Mouse (Mus musculus) limb, embryonic 10.5 days (tissue): Measurements from ENCODE around the gene Ciita. TPM values are rescaled to one million over a fixed set of nuclear protein-coding genes. Genes with fewer than 3 reads are reported as not detected.
A peak's percentile ranks its signal among the peaks of the same experiment; 100 is the strongest.

ENCODE experiments used
- DNase-seq: peaks from one replicate; pipeline ENCODE4 v3.0.0-alpha.2; 2017; ENCODE audit warnings: low spot score
- H3K27ac ChIP-seq: fragments of 300-500 bp; sonication (generic); 2 replicates; pipeline ENCODE4 v1.5.1; 2016; ENCODE audit warnings: mild to moderate bottlenecking
- H3K27me3 ChIP-seq: fragments of 300-500 bp; sonication (generic); 2 replicates; pipeline ENCODE4 v1.6.1; 2016; ENCODE audit warnings: low read depth, mild to moderate bottlenecking; ENCODE audit not compliant: poor library complexity, severe bottlenecking
- H3K36me3 ChIP-seq: fragments of 300-500 bp; sonication (generic); 2 replicates; pipeline ENCODE4 v1.6.1; 2016; ENCODE audit warnings: mild to moderate bottlenecking, moderate library complexity
- H3K4me1 ChIP-seq: fragments of 300-500 bp; sonication (generic); 2 replicates; pipeline ENCODE4 v1.6.1; 2016
- H3K4me3 ChIP-seq: fragments of 300-500 bp; sonication (generic); 2 replicates; pipeline ENCODE4 v1.5.1; 2016; ENCODE audit warnings: mild to moderate bottlenecking, moderate library complexity
- H3K9me3 ChIP-seq: fragments of 300-500 bp; sonication (generic); replicated peaks from 2 replicates; pipeline ENCODE4 v1.6.1; 2016; ENCODE audit warnings: mild to moderate bottlenecking
- WGBS: fragments of 180-500 bp; shearing (Covaris S2); methylation state at CpG from one replicate; pipeline ENCODE4 v1.1.7; 2016; 5-methylcytosine and 5-hydroxymethylcytosine counted together
- polyA plus RNA-seq: library from polyadenylated mRNA; unstranded; fragments of >200 nt; fragmentation: Nextera tagmentation; extraction: Ambion mirVana; gene quantifications from 2 replicates; pipeline ENCODE4 v1.2.1, GENCODE M21; 2016

Ciita gene
- polyA plus RNA-seq, 1 experiment from 2014 or later: 0.09 TPM

- 93% methylated on average over 3 of the region's 3 CpGs for WGBS
- no peaks in the 10 kb centered on the region for H3K9me3 ChIP-seq
Observed at GRCm38 (mm10) chr16:10528382-10528781, 48.5 kb downstream of the Ciita start.

GRCm38 (mm10) chr16:10530179-10530578, 50.3 kb downstream of the Ciita start:
- Histone ChIP-seq H3K4me3 (no peak overlapping the region), H3K9me3 (no peaks in the 10 kb centered on the region), H3K27ac (no peak overlapping the region), H3K4me1 (no peaks in the 10 kb centered on the region), H3K27me3 (no peaks in the 10 kb centered on the region), H3K36me3 (peaks cover 41% of the 10 kb centered on the region)
- WGBS: 89% methylated on average over 4 of the region's 4 CpGs
- DNase-seq: no peak

More at GRCm38 (mm10) chr16:10528382-10528781, 48.5 kb downstream of the Ciita start:
- Histone ChIP-seq H3K4me3 (no peak overlapping the region), H3K27me3 (no peaks in the 10 kb centered on the region), H3K36me3 (peaks cover 29% of the 10 kb centered on the region), H3K27ac (no peak overlapping the region), H3K4me1 (no peaks in the 10 kb centered on the region)
- DNase-seq: no peak

- H3K4me3 ChIP-seq: no peak overlapping the region
- no peaks in the 10 kb centered on the region for H3K9me3 ChIP-seq
- 94% methylated on average over 4 of the region's 4 CpGs for WGBS
- peaks cover 47% of the 10 kb centered on the region for H3K36me3 ChIP-seq
- DNase-seq: no peak
- no peak overlapping the region for H3K27ac ChIP-seq
- H3K27me3 ChIP-seq: no peaks in the 10 kb centered on the region
- no peaks in the 10 kb centered on the region for H3K4me1 ChIP-seq
Observed at GRCm38 (mm10) chr16:10533781-10534180, 53.9 kb downstream of the Ciita start.

GRCm38 (mm10) chr16:10534567-10534966, 54.7 kb downstream of the Ciita start:
- no peak for DNase-seq
- Histone ChIP-seq H3K27ac (no peak overlapping the region), H3K36me3 (peaks cover 42% of the 10 kb centered on the region), H3K27me3 (no peaks in the 10 kb centered on the region), H3K4me3 (no peak overlapping the region), H3K9me3 (no peaks in the 10 kb centered on the region), H3K4me1 (no peaks in the 10 kb centered on the region; the same call in 1 of the 2 replicates)
- WGBS: 91% methylated on average over 7 of the region's 7 CpGs

- no peak overlapping the region for H3K27ac ChIP-seq
- no peak for DNase-seq
- no peaks in the 10 kb centered on the region for H3K9me3 ChIP-seq
- H3K27me3 ChIP-seq: no peaks in the 10 kb centered on the region
- 80% methylated on average over 5 of the region's 5 CpGs for WGBS
- H3K36me3 ChIP-seq: peaks cover 28% of the 10 kb centered on the region
- peaks cover 11% of the 10 kb centered on the region for H3K4me1 ChIP-seq
- no peak overlapping the region for H3K4me3 ChIP-seq
Observed at GRCm38 (mm10) chr16:10536323-10536722, 56.5 kb downstream of the Ciita start.

- no peaks in the 10 kb centered on the region for H3K9me3 ChIP-seq
- no peaks in the 10 kb centered on the region for H3K27me3 ChIP-seq
- H3K4me1 ChIP-seq: peaks cover 18% of the 10 kb centered on the region
- DNase-seq: no peak
- no peak overlapping the region for H3K27ac ChIP-seq
- peaks cover 22% of the 10 kb centered on the region for H3K36me3 ChIP-seq
- WGBS: 85% methylated on average over 3 of the region's 3 CpGs
- H3K4me3 ChIP-seq: no peak overlapping the region
Observed at GRCm38 (mm10) chr16:10536961-10537360, 57.1 kb downstream of the Ciita start.

- Histone ChIP-seq H3K27ac (no peak overlapping the region), H3K9me3 (no peaks in the 10 kb centered on the region), H3K4me3 (peak overlapping the region; percentile 80), H3K4me1 (peaks cover 30% of the 10 kb centered on the region), H3K27me3 (no peaks in the 10 kb centered on the region), H3K36me3 (peaks cover 4% of the 10 kb centered on the region)
- WGBS: 72% methylated on average over 16 of the region's 16 CpGs
- DNase-seq: no peak
Observed at GRCm38 (mm10) chr16:10540763-10541597, 61.1 kb downstream of the Ciita start.

GRCm38 (mm10) chr16:10541598-10541930, 61.7 kb downstream of the Ciita start:
- H3K36me3 ChIP-seq: no peaks in the 10 kb centered on the region
- peak overlapping the region; percentile 92; the same call in 1 of the 2 replicates for H3K27ac ChIP-seq
- DNase-seq: no peak
- peak overlapping the region; percentile 80 for H3K4me3 ChIP-seq
- 37% methylated on average over 7 of the region's 7 CpGs for WGBS
- H3K27me3 ChIP-seq: no peaks in the 10 kb centered on the region
- peaks cover 36% of the 10 kb centered on the region for H3K4me1 ChIP-seq
- no peaks in the 10 kb centered on the region for H3K9me3 ChIP-seq

- no peaks in the 10 kb centered on the region for H3K27me3 ChIP-seq
- H3K36me3 ChIP-seq: no peaks in the 10 kb centered on the region
- no peaks in the 10 kb centered on the region for H3K9me3 ChIP-seq
- peak overlapping the region; percentile 92 for H3K27ac ChIP-seq
- WGBS: 5% methylated on average over 22 of the region's 22 CpGs
- no peak for DNase-seq
- H3K4me3 ChIP-seq: peak overlapping the region; percentile 80
- peaks cover 40% of the 10 kb centered on the region for H3K4me1 ChIP-seq
Observed at GRCm38 (mm10) chr16:10542266-10542665, 62.4 kb downstream of the Ciita start.

GRCm38 (mm10) chr16:10542698-10543365, 63.0 kb downstream of the Ciita start, which contains the start of gene Dexi:
Dexi (minus strand) TSS chr16:10543054.
- Histone ChIP-seq H3K27ac (peak within 1 kb of the TSS; percentile 92), H3K36me3 (no peaks in the 10 kb centered on the region), H3K9me3 (no peaks in the 10 kb centered on the region), H3K27me3 (no peaks in the 10 kb centered on the region), H3K4me1 (peaks cover 40% of the 10 kb centered on the region), H3K4me3 (peak within 1 kb of the TSS; percentile 80)
- DNase-seq: peak; percentile 90
- WGBS: under 1% methylated on average over 60 of the region's 61 CpGs

- no peaks in the 10 kb centered on the region for H3K27me3 ChIP-seq
- peak within 1 kb of the TSS; percentile 84 for H3K4me3 ChIP-seq
- WGBS: under 1% methylated on average over 58 of the region's 58 CpGs
- peak; percentile 97 for DNase-seq
- peak within 1 kb of the TSS; percentile 78 for H3K27ac ChIP-seq
- no peaks in the 10 kb centered on the region for H3K9me3 ChIP-seq
- peaks cover 40% of the 10 kb centered on the region for H3K4me1 ChIP-seq
- no peaks in the 10 kb centered on the region for H3K36me3 ChIP-seq
Observed at GRCm38 (mm10) chr16:10544995-10545622, 65.2 kb downstream of the Ciita start, which contains the start of gene Clec16a. Clec16a (plus strand) TSS chr16:10545339.

- Histone ChIP-seq H3K4me3 (no peak overlapping the region), H3K27ac (no peak overlapping the region), H3K9me3 (no peaks in the 10 kb centered on the region), H3K4me1 (peaks cover 23% of the 10 kb centered on the region), H3K27me3 (no peaks in the 10 kb centered on the region), H3K36me3 (no peaks in the 10 kb centered on the region)
- WGBS: 65% methylated on average over 3 of the region's 3 CpGs
- no peak for DNase-seq
Observed at GRCm38 (mm10) chr16:10546865-10547264, 67.0 kb downstream of the Ciita start.

- Histone ChIP-seq H3K36me3 (no peaks in the 10 kb centered on the region), H3K4me1 (peaks cover 15% of the 10 kb centered on the region), H3K27me3 (no peaks in the 10 kb centered on the region), H3K4me3 (no peak overlapping the region), H3K9me3 (no peaks in the 10 kb centered on the region), H3K27ac (no peak overlapping the region)
- 76% methylated on average over 3 of the region's 3 CpGs for whole genome bisulfite sequencing
- no peak for DNase-seq
Observed at GRCm38 (mm10) chr16:10548938-10549337, 69.1 kb downstream of the Ciita start.
